Mouse (Mus musculus) adrenal gland, adult 8-10 months (tissue): Measurements from ENCODE around the gene Arsj. TPM values are rescaled to one million over a fixed set of nuclear protein-coding genes. Genes with fewer than 3 reads are reported as not detected.
A peak's percentile ranks its signal among the peaks of the same experiment; 100 is the strongest.

Source experiments
- DNase-seq: peaks from one replicate; pipeline ENCODE4 v3.0.0; 2022
- total RNA-seq, 4 experiments: library from RNA; stranded (reverse); gene quantifications; 2 replicates each; pipeline ENCODE4 v1.2.4; 2022

Arsj gene
- total RNA-seq, result under 1 TPM in 3 of 4 experiments, not detected in 1; 0.18 to 0.20 (median 0.19) TPM

DNA sequence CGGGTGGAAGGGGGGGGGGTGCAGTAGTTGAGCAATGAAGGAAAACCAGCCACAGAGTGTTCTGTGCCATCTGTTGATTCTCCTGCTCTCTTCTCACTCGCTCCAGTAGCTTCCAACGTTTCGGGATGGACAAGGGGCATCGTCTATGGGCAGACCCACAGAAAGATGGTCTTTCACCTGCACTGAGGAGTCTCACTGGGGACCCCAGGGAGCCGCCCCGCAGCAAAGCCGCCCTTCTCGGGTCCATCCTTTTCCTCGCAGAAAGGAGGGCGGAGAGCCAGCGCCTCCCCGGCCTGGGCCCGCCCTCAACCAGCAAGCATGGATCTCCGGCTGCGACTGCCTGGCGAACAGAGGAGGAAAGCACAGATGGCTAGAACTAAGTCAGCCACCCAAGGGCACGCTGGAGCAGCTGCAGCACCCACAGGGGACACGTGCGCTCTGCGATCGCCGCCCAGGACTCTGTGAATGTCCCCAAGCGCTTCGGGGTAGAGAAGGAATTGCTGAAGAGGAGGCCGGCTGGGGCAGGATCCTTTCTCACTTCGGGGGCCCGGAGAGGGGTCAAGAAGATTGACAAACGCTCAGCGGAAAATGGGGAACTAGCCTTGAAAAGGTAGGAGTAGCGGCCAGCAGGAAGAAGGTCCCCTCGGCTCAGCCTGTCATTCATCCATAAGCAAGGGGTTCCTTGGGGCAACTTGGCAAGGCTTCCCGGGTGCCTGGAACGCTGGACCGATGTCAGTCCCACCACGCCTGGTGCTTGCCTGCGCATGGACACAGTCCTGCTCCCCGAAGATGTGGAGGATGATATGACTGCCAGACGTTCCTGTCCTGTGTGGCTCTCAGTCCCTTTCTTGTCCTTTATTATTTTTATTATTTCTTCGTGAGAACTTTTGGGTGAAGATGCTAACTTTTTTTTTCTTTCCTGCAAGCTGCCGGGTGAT is at the start of gene Arsj:
TSS of gene Arsj (plus strand) at position 117 of the 938 bp plus-strand sequence.
- DNase-seq, result peak; percentile 8

- no peak for DNase-seq
Measured at GRCm38 (mm10) chr3:126324872-126325498, 38.5 kb upstream of the Arsj start.

- no peak for DNase-seq
Measured at GRCm38 (mm10) chr3:126325891-126326627, 37.4 kb upstream of the Arsj start.

DNA sequence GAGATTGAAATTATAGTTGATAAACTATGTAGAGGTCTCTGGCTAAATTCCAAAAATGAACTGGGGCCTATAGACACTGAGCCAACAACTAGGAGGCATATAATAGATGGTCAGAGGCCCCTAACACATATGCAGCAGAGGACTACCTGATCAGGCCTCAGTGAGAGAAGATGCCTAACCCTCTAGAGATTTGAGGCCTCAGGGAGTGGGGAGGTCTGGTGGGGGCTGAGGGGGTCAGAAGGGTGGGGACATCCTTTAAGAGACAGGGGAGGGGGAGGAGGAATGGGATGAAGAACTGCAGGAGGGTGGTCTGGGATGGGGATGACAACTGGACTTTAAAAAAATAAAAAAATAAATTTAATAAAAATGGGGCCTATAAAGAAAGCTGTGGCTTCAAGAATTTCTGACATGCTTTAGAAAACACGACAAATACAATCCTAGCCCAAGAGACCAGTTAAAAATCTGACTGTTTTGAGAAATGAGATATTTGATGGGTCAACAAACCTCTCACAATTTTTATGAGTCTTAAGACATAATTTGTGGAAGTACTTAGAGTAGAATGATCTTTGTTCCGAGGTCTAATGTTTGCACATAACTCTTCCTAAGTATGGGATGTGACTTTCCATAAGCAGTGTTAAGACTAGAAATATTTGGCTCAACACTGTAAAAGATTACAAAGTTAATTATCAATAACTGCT is 36.7 kb upstream of the Arsj start:
- DNase-seq, result no peak

DNA sequence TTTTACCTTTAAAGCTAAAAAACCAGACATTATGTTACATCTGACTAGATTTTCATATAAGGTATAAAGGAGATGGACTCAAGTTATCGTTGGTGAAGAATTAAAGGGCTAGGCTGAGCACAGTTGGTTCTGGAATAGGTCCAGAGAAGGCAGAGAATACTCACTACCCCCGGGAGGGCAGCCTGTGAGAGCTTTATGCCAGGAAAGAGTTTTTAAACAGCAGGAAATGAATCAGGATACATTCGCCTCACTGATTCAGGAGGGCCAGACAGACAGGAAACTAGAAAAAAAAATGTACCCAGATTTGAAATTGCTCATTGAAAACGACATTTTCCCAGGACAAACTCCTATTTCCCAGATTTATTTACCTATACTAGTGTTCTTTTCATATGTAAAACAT is 28.2 kb upstream of the Arsj start:
- DNase-seq, result no peak

DNA sequence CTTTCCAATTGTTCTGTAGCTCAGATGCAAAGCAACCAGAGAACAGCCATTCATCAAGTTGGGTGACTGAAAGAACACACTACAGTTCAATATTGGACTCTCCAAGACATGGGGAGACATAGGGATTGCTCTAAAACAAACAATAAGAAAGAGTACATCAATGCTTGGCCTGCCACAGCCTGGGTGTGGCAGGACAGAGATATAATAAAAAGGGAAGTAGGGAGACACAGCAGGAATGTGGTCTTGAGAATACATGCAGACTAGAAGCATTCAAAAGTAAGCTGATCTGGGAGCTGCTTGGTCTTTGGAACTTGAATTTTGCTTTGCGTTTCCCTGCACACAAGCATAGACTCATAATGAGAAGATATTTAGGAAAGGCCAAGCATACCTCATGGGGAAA is 18.7 kb upstream of the Arsj start:
- no peak for DNase-seq

DNA sequence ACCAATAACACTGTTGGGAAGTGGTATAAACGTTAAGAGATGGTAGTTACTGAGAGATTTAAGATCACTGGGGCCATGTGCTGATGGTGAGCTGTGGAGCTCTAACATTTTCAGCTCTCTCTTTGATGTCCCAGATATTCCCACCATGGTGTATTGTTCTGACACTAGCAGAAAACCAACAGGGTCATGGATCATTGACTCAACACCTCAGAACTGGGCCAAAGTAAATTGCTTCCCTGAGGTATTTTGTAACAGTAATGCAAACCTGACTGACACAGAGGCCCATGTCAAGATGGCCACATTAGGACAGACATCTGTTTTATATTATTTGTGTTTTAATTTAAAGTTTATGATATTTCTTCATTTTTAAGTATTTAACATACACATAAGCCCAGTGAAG is 3.7 kb upstream of the Arsj start:
- DNase-seq, result no peak

DNA sequence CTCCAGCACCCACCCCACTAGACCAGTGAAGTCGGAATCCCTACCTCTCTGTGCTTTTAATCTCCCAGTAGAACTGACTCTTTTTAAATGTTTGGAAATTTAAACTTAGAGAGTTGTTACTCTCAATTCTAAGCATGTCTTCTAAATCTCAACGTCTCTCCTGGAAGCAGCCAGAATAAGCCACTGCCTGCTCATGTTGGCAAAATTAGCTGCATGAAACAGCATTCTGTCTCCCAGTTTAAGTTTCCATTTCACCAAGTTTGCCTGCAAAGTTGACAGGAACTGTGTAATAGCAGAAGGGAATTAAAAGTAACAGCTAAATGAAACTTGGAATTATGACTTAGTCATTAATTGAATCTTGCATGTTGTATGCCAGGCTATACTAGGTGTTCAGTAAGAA is 1.1 kb upstream of the Arsj start:
- no peak for DNase-seq

DNA sequence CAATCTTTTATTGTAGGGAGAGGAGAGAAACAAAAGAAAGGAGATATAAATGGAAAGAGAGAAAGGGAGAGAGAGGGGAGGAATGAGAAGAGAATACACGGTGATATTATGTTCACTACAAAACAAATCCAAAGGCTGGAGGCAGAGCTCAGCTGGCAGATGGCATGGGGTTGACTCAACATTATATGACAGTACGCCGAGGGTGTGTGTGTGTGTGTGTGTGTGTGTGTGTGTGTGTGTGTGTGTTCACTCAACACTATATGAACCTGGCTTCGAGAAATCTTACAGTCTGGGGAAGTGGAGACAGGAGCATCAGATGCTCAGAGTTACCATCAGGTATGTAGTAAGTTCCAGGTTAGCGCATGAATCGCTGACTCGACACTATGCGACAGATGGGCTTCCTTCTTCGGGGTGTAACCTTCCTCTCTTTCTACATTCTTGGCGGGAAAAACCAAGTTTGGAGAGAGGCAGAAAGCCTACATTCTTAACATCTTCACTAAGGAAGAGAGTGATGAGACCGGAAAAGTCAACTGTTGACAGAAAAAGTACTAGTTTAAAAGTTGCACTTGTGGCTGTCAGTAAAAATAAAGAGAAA is 456 bp upstream of the Arsj start:
- DNase-seq, result no peak

DNA sequence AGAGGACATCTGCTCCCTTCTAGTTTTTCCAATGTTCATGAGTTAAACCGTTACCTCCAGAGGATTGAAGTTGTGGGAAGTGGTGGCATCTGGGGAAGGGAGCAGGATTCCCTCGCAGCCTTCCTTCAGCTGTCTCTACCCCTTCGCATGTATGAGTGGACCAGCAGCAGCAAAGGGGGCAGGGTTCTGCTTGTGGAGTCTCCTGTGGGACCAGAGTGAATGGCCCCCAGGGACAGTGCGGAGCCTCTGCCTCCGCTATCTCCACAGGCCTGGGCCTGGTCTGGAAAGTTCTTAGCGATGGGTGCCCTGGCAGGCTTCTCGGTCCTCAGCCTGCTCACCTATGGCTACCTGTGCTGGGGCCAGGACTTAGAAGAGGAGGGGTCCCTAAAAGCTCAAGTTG is 1.1 kb downstream of the Arsj start:
- DNase-seq, result no peak

GRCm38 (mm10) chr3:126370571-126370970 is 7.1 kb downstream of the Arsj start:
- DNase-seq, result no peak

DNA sequence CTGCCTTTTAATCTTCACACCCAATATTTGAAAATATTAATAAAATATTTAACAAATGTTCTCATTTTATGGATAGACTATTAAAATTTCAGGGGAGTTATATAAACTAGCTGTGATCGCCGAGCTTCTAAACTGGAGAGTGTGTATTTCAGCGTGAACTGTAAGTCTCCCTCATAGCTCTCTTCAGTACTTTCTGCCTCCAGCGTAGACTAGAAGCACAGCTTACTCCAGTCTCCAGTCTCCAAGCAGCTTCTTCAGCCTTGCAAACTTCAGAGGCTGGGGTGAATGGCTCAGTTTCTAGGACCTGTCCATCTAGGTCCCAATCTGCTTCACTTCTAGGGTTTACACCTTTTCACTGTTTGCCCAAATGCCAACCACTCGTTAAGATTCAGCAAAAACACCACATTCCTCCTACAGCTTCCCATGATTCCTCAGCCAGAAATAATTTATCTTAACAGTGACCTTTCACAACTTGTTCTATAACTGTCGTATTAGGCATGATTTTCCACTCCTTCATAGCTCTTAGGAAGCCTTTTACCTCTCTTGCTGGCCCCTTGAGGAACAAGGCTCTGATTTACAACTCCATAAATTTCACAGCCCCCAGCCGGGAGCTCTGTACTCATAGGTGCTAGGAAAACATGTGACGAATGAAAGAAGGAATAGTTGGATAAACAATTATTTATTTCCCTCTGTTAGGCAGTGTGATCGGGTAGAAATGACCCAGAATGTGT is 9.5 kb downstream of the Arsj start:
- DNase-seq, result no peak

DNA sequence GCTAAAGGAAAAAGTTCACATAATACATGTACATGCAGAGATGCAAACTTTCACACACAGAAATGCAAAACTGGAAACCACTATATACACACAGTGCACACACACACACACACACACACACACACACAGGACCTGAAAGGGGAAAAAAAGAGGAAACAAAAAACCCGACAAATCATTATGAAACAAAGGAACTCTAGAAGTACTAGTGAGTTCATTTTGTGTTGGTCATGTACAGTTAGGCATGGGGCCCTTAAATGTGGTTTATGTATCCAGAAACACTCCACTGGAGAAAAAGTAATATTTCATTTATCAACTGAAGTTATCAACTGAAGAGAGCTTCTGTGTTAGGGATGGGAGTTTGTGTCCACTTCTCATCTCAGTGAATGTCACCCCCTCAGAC is 10.2 kb downstream of the Arsj start:
- no peak for DNase-seq

- no peak for DNase-seq
Measured at GRCm38 (mm10) chr3:126379252-126379651, 15.8 kb downstream of the Arsj start.

DNA sequence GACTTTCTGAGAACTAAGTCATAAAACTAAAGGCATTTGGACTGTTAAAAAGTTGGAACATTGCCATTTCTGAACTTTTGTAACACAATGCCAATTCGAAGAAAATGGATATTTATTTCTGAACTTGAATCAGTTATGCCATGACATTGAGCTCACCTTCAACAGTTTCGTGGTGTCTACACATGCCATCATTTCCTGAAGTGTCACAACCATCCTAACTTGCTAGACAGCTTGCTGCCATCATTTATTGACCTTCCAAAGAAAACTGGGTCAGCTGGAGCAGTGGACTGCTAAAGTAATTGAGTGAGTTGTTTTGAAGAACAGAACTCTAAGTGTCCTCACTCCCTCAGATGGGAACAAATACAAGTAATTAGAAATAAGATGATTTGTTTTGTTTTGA is 16.2 kb downstream of the Arsj start:
- no peak for DNase-seq

- no peak for DNase-seq
Measured at GRCm38 (mm10) chr3:126383276-126383675, 19.8 kb downstream of the Arsj start.

DNA sequence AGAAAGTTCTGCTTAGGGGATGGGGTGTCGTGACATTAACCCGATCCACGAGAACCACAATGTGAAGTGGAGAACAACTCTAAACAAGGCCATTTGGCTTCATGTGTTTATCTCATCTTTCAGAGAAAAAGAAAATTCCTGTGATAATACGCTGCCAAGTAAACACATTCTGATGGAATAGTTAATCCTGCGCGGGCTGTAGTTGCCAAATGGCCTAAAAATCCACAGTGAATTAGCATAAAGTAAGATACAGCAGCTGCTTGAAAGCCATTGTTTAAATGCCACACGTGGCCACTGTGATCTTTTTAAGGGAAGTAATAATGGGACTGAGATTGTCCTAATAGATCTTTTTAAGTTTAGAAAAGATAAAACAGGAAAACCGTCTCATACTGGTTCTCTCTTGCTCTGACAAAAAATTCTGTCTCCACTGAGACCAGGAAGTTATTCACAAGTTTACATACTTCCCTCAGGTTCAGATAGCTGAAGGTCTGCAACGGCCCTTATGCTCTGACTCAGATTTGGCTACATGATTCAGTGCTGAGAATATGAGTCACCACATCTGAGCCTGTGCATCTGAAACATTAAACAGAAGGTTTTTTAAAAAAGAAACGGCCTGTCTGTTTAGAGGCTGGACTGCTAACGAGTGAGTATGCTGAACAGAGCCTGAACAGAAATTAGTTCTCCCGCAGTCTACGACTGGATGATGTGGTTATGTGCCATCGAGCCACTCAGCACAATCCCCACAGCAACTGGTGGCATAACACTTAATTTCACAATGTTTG is 21.4 kb downstream of the Arsj start:
- no peak for DNase-seq

- no peak for DNase-seq
Measured at GRCm38 (mm10) chr3:126397451-126397850, 34.0 kb downstream of the Arsj start.

GRCm38 (mm10) chr3:126397985-126398630 is 34.6 kb downstream of the Arsj start:
- DNase-seq, result no peak

GRCm38 (mm10) chr3:126400726-126401125 is 37.2 kb downstream of the Arsj start:
- no peak for DNase-seq
